Mouse (Mus musculus): ENCODE results near the gene Ccdc80.

The Ccdc80 gene

DNA sequence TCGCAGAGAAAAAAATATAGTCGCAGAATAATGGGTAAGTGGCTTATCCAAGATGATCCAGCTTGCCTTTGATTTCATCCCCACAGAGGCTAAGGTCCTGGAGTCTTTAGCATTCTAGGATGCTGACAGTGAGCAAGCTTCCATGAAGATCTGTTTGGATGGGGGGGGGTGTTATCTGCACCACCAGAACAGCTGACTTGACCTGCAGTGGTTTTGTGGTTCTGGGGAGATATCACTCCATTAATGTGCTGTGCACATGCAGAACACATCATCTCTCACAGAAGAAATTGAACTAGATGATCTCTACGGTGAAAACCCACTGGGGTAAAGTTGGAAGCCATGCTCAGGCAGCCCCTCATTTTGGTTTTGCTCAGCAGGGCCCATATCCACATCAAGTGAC, 24.0 kb downstream of the Ccdc80 start:
- DNase-seq (ENCODE audit: low spot score) = no peak

GRCm38 (mm10) chr16:45118760-45119159, 25.6 kb downstream of the Ccdc80 start:
- DNase-seq (ENCODE audit: low spot score) = no peak

DNA sequence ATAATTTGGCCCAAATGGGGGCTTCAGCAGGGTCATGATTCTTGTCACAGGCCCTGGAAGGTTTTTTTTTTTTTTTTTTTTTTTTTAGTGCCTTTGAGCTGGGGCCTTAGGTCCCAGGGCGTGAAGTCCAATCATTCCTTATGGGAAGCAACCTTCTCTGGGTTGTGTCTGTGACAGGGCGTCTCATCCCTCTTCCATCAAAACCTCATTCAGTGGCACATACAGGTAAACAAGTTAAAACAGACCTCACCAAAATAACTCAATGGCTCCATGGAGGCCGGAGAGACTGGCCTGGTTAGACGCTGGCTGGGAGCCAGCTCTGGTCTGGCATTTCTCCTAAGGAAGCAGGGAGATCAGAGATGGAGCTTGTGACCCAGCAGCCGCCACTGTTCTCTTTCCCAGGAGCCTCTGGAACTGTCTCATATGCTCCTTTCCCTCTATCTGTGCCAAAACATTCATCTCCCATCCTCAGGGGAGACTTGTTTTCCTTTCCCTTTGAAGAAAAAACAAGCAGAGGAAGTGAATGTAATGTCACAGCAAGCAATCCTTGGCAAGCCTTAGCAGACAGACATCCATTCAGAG, 27.7 kb downstream of the Ccdc80 start:
- DNase-seq (ENCODE audit: low spot score) = no peak

DNA sequence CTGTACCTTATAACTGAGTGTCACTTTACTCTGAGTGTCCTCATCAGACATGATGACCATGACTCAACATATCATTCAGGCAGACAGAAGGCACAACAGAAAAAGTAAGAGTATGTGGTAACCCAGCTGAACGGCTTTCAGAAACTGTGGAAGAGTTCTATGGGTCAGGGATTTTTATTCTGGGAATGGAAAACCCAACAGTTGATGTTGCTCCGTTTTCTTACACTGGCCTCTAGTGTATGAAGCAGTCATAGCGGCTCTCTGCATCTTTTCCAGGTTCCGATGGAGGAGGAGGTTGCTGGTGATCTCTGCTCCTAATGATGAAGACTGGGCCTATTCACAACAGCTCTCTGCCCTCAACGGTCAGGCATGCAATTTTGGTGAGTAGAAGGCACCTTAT, 29.4 kb downstream of the Ccdc80 start:
- DNase-seq (ENCODE audit: low spot score) = no peak

GRCm38 (mm10) chr16:45124230-45125203, 31.3 kb downstream of the Ccdc80 start:
- DNase-seq (ENCODE audit: low spot score) = no peak

GRCm38 (mm10) chr16:45127936-45128710, 34.9 kb downstream of the Ccdc80 start:
- no peak for DNase-seq (ENCODE audit: low spot score)

- DNase-seq (ENCODE audit: low spot score) = no peak
Measured at GRCm38 (mm10) chr16:45141711-45142110, 48.5 kb downstream of the Ccdc80 start.

DNA sequence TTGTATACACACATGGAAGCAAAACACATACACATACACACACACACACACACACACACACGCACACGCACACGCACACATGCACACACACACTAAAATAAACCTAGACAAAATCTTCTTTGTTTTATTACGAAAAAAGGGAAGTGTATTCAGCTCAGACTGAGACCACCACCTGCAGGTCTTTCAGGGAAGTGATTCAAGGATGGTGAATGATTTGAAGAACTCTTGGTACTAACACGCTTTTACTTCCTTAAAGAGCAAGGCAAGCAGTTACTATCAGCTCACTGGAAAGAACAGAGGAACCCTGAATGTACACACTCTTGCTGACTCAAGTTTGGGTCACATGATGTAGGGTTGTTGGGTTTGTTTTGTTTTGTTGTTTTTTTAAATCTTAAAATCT, 49.4 kb downstream of the Ccdc80 start:
- DNase-seq (ENCODE audit: low spot score) = no peak

DNA sequence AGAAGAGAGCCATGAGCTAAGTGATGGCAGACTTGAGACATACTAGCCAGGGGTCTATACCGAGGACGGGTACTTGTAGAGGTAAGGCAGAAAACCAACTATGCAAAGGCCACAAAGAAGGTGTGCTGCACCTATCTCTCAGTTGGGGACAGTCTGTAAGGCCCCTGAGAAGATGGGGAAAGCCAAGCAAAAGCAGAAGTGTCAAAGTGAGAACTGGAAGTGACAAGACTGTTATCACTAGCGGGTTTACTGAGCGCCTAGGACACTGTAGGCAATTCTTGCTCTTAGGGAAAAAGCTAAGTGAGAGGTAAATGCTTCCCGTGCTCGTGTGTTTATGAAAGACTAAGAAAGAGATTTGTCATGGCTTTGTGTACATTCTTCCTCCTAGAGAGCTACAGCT, 51.9 kb downstream of the Ccdc80 start:
- no peak for DNase-seq (ENCODE audit: low spot score)

GRCm38 (mm10) chr16:45148488-45149082, 55.4 kb downstream of the Ccdc80 start:
- DNase-seq (ENCODE audit: low spot score) = no peak

DNA sequence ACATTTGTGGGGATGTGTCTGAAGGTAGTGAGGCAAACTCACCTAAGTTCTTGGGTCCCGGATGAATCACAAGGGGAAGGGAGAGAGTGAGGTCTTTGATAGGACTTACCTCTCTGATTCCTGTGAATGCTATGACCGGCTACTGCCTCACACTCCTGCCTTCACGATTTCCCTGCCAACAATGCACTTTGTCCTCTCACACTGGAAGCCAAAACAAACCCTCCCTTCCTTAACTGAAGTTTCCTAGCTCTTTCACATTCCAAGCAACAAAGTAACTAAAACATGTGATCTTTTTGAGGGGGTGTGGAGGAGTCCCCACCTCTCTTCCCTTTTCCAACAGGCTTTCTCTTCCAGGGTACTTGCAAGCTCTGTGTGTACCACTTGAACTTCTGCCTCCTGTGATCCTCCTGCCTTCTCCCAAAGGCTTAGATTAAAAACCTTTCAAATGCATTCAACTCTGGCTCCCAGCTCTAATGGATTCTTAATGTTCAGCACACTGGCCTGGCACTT, 61.6 kb downstream of the Ccdc80 start:
- DNase-seq (ENCODE audit: low spot score) = peak; percentile 18

DNA sequence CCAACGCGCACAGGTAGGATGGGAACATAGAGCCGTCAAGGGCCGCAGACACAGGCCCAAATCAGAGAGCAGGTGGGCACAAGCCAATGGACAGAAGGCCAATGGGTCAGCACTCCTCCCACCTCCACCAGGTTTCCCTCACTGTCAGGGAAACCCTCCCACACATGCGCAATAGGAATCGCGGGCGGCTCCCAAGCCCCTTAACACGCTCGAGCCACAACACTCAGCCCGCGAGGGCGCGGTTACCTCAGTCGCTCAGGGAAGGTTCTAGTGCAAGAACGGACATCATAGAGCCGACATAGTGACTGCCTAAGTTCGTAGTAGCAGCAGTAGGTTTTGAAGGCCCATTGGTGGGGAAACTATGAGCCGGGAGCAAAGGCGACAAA, 64.9 kb downstream of the Ccdc80 start:
- peak; percentile 85 for DNase-seq (ENCODE audit: low spot score)

DNA sequence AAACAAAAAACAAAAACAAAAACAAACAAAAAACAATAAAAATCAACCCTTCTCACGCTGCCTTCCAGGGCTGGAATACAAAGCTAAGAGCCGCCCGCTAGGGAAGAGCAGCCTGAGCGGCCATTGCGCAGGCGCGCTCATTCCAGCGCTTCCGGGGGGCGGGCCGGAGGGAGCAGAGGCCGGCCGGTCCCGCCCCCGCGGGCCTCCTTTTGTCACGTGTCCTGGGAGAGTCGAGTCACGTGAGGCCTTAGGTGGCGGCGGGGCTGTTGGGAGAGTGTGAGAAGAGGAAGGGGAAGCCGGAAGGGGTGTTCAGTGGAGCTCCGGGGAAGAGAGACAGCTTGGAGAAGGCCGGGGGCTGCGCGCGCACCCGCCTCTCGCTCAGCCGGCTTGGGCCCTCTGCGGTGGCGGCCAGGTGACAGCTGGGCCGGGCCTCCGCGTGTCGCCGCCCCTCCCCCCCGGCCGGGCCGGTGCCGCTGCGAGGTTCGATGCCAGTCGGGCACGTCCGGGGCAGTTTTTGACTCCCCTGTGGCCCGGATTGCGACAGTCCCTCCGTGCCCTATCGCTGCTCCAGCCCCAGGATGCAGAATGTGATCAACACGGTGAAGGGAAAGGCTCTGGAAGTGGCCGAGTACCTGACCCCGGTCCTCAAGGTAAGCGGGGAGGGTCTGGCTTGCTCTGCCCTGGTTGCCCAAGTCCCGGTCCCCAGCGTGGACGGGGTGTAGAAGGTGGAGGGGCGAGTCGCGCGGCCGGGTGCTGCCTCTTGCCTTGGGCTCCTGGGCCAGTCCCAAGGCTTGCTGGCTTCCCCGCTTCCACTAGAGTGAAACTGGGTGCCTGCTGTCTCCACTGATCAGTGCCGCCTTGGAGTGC, 65.6 kb downstream of the Ccdc80 start, which contains the start of the genes Slc35a5 and Atg3:
Gene Slc35a5 (minus strand): TSS at position 185 of the 867 bp plus-strand sequence.
Gene Atg3 (plus strand): TSS at position 264 of the 867 bp plus-strand sequence.
- DNase-seq (ENCODE audit: low spot score) = peak; percentile 98

GRCm38 (mm10) chr16:45159389-45159716, 66.2 kb downstream of the Ccdc80 start:
- DNase-seq (ENCODE audit: low spot score) = no peak

All from yolk sac, embryonic 10.5 days (tissue).